Mouse (Mus musculus): Measurements from ENCODE around the gene Ankrd1. TPM values are rescaled to one million over a fixed set of nuclear protein-coding genes. Genes with fewer than 3 reads are reported as not detected.

Gene Ankrd1
- polyA plus RNA-seq, 1 experiment from 2014 or later: 0.42 TPM

GRCm38 (mm10) chr19:36131990-36132389 is 12.1 kb upstream of the Ankrd1 start:
- Histone ChIP-seq H3K27me3 (replicated peaks) (no peaks in the 10 kb centered on the region), H3K9ac (no peak overlapping the region), H3K4me1 (0 out of 2 replicates have a peak, but pooled peaks cover 10% of the 10 kb centered on the region), H3K4me2 (no peak overlapping the region), H3K36me3 (no peaks in the 10 kb centered on the region), H3K4me3 (no peak overlapping the region), H3K9me3 (replicated peaks) (no peaks in the 10 kb centered on the region), H3K27ac (no peak overlapping the region)
- WGBS (ENCODE audit: insufficient replicate concordance): 62% methylated on average over 6 of the region's 6 CpGs
- ATAC-seq: no peak

- Histone ChIP-seq H3K36me3 (no peaks in the 10 kb centered on the region), H3K27ac (0 out of 2 replicates have a peak overlapping the region, but pooled peaks have one; percentile 1), H3K4me3 (no peak overlapping the region), H3K9ac (no peak overlapping the region), H3K4me2 (no peak overlapping the region), H3K27me3 (replicated peaks) (no peaks in the 10 kb centered on the region), H3K9me3 (replicated peaks) (no peaks in the 10 kb centered on the region), H3K4me1 (0 out of 2 replicates have a peak, but pooled peaks cover 10% of the 10 kb centered on the region)
- 25% methylated on average over 2 of the region's 2 CpGs for WGBS (ENCODE audit: insufficient replicate concordance)
- ATAC-seq: no peak
Measured at GRCm38 (mm10) chr19:36130181-36130580, 10.3 kb upstream of the Ankrd1 start.

- Histone ChIP-seq H3K27me3 (replicated peaks) (no peaks in the 10 kb centered on the region), H3K9ac (no peak overlapping the region), H3K4me1 (0 out of 2 replicates have a peak, but pooled peaks cover 10% of the 10 kb centered on the region), H3K36me3 (no peaks in the 10 kb centered on the region), H3K4me3 (peak overlapping the region; percentile 17), H3K9me3 (replicated peaks) (no peaks in the 10 kb centered on the region), H3K4me2 (peak overlapping the region; percentile 35), H3K27ac (peak overlapping the region; percentile 56)
- peak; percentile 61 for ATAC-seq
- WGBS (ENCODE audit: insufficient replicate concordance): 2% methylated on average over 12 of the region's 12 CpGs
Measured at GRCm38 (mm10) chr19:36129643-36130042, 9.7 kb upstream of the Ankrd1 start.

GRCm38 (mm10) chr19:36129213-36129612 is 9.3 kb upstream of the Ankrd1 start:
- H3K36me3 ChIP-seq: no peaks in the 10 kb centered on the region
- H3K9ac ChIP-seq: no peak overlapping the region
- H3K4me1 ChIP-seq: 0 out of 2 replicates have a peak, but pooled peaks cover 10% of the 10 kb centered on the region
- peak overlapping the region; percentile 56 for H3K27ac ChIP-seq
- H3K9me3 ChIP-seq (replicated peaks): no peaks in the 10 kb centered on the region
- H3K4me3 ChIP-seq: peak overlapping the region; percentile 17
- no peaks in the 10 kb centered on the region for H3K27me3 ChIP-seq (replicated peaks)
- peak overlapping the region; percentile 35 for H3K4me2 ChIP-seq
- WGBS (ENCODE audit: insufficient replicate concordance): 14% methylated on average over 9 of the region's 9 CpGs
- no peak for ATAC-seq

GRCm38 (mm10) chr19:36128440-36128839 is 8.5 kb upstream of the Ankrd1 start:
- WGBS (ENCODE audit: insufficient replicate concordance): 72% methylated on average over 3 of the region's 3 CpGs
- Histone ChIP-seq H3K36me3 (no peaks in the 10 kb centered on the region), H3K4me1 (0 out of 2 replicates have a peak, but pooled peaks cover 10% of the 10 kb centered on the region), H3K9me3 (replicated peaks) (no peaks in the 10 kb centered on the region; the same call in 1 of the 2 replicates), H3K27ac (no peak overlapping the region), H3K4me2 (no peak overlapping the region), H3K4me3 (no peak overlapping the region), H3K9ac (no peak overlapping the region), H3K27me3 (replicated peaks) (no peaks in the 10 kb centered on the region)
- ATAC-seq: no peak

GRCm38 (mm10) chr19:36124203-36124602 is 4.3 kb upstream of the Ankrd1 start:
- Histone ChIP-seq H3K4me3 (no peak overlapping the region), H3K27ac (no peak overlapping the region), H3K27me3 (replicated peaks) (no peaks in the 10 kb centered on the region), H3K36me3 (no peaks in the 10 kb centered on the region), H3K9me3 (replicated peaks) (no peaks in the 10 kb centered on the region; the same call in 1 of the 2 replicates), H3K4me2 (no peak overlapping the region), H3K4me1 (0 out of 2 replicates have a peak, but pooled peaks cover 3% of the 10 kb centered on the region), H3K9ac (no peak overlapping the region)
- no peak for ATAC-seq
- whole genome bisulfite sequencing (ENCODE audit: insufficient replicate concordance): 74% methylated on average over 1 of the region's 1 CpGs

- H3K4me3 ChIP-seq: no peak overlapping the region
- H3K9ac ChIP-seq: no peak overlapping the region
- 71% methylated on average over 8 of the region's 8 CpGs for WGBS (ENCODE audit: insufficient replicate concordance)
- H3K4me2 ChIP-seq: no peak overlapping the region
- H3K27me3 ChIP-seq (replicated peaks): 0 out of 2 replicates have a peak, but pooled peaks cover 5% of the 10 kb centered on the region
- no peak for ATAC-seq
- no peak overlapping the region for H3K27ac ChIP-seq
- H3K9me3 ChIP-seq (replicated peaks): no peaks in the 10 kb centered on the region; the same call in 1 of the 2 replicates
- no peaks in the 10 kb centered on the region for H3K36me3 ChIP-seq
- H3K4me1 ChIP-seq: no peaks in the 10 kb centered on the region
Measured at GRCm38 (mm10) chr19:36119219-36119618, 680 bp downstream of the Ankrd1 start.

GRCm38 (mm10) chr19:36116185-36116584 is 3.7 kb downstream of the Ankrd1 start:
- H3K9me3 ChIP-seq (replicated peaks): no peaks in the 10 kb centered on the region
- H3K4me3 ChIP-seq: no peak overlapping the region
- H3K27me3 ChIP-seq (replicated peaks): 0 out of 2 replicates have a peak, but pooled peaks cover 8% of the 10 kb centered on the region
- H3K27ac ChIP-seq: no peak overlapping the region
- no peak overlapping the region for H3K4me2 ChIP-seq
- no peak for ATAC-seq
- no peaks in the 10 kb centered on the region for H3K4me1 ChIP-seq
- no peak overlapping the region for H3K9ac ChIP-seq
- WGBS (ENCODE audit: insufficient replicate concordance): 72% methylated on average over 4 of the region's 4 CpGs
- no peaks in the 10 kb centered on the region for H3K36me3 ChIP-seq

- H3K9ac ChIP-seq: no peak overlapping the region
- no peaks in the 10 kb centered on the region for H3K36me3 ChIP-seq
- H3K9me3 ChIP-seq (replicated peaks): no peaks in the 10 kb centered on the region
- H3K4me1 ChIP-seq: no peaks in the 10 kb centered on the region
- H3K4me3 ChIP-seq: no peak overlapping the region
- no peak overlapping the region for H3K4me2 ChIP-seq
- no peak for ATAC-seq
- 0 out of 2 replicates have a peak, but pooled peaks cover 3% of the 10 kb centered on the region for H3K27me3 ChIP-seq (replicated peaks)
- WGBS (ENCODE audit: insufficient replicate concordance): 58% methylated on average over 17 of the region's 17 CpGs
- H3K27ac ChIP-seq: no peak overlapping the region
Measured at GRCm38 (mm10) chr19:36112007-36112406, 7.9 kb downstream of the Ankrd1 start.

- ATAC-seq: no peak
- Histone ChIP-seq H3K36me3 (no peaks in the 10 kb centered on the region), H3K27ac (no peak overlapping the region), H3K4me2 (no peak overlapping the region), H3K4me3 (no peak overlapping the region), H3K9ac (no peak overlapping the region), H3K27me3 (replicated peaks) (0 out of 2 replicates have a peak, but pooled peaks cover 3% of the 10 kb centered on the region), H3K4me1 (no peaks in the 10 kb centered on the region), H3K9me3 (replicated peaks) (no peaks in the 10 kb centered on the region)
- 32% methylated on average over 7 of the region's 7 CpGs for WGBS (ENCODE audit: insufficient replicate concordance)
Measured at GRCm38 (mm10) chr19:36111054-36111895, 8.6 kb downstream of the Ankrd1 start.

GRCm38 (mm10) chr19:36110465-36110864 is 9.4 kb downstream of the Ankrd1 start:
- H3K9me3 ChIP-seq (replicated peaks): no peaks in the 10 kb centered on the region
- peaks cover 6% of the 10 kb centered on the region; the same call in 1 of the 2 replicates for H3K36me3 ChIP-seq
- H3K4me3 ChIP-seq: no peak overlapping the region
- ATAC-seq: no peak
- no peak overlapping the region for H3K4me2 ChIP-seq
- no peak overlapping the region for H3K27ac ChIP-seq
- no peaks in the 10 kb centered on the region for H3K4me1 ChIP-seq
- 0 out of 2 replicates have a peak, but pooled peaks cover 3% of the 10 kb centered on the region for H3K27me3 ChIP-seq (replicated peaks)
- no peak overlapping the region for H3K9ac ChIP-seq
- 51% methylated on average over 7 of the region's 7 CpGs for WGBS (ENCODE audit: insufficient replicate concordance)

GRCm38 (mm10) chr19:36109318-36109944 is 10.5 kb downstream of the Ankrd1 start:
- H3K27me3 ChIP-seq (replicated peaks): 0 out of 2 replicates have a peak, but pooled peaks cover 3% of the 10 kb centered on the region
- no peak overlapping the region for H3K27ac ChIP-seq
- no peak overlapping the region for H3K4me2 ChIP-seq
- H3K4me3 ChIP-seq: no peak overlapping the region
- 80% methylated on average over 26 of the region's 26 CpGs for WGBS (ENCODE audit: insufficient replicate concordance)
- peaks cover 9% of the 10 kb centered on the region; the same call in 1 of the 2 replicates for H3K36me3 ChIP-seq
- no peak overlapping the region for H3K9ac ChIP-seq
- ATAC-seq: no peak
- no peaks in the 10 kb centered on the region for H3K9me3 ChIP-seq (replicated peaks)
- H3K4me1 ChIP-seq: no peaks in the 10 kb centered on the region

Measured in liver, embryonic 12.5 days (tissue).